Mouse (Mus musculus) midbrain, embryonic 15.5 days (tissue): ENCODE measurements around the gene Smg5. TPM values are rescaled to one million over a fixed set of nuclear protein-coding genes. Genes with fewer than 3 reads are reported as not detected.
"Not testable (repeated sequence)": the region's sequence is repeated elsewhere in the genome, so short reads cannot be mapped to it uniquely, and the experiment has no call there.

Source experiments
- ATAC-seq: fragments of 200-750 bp; cut with Nextera tagmentation; replicated peaks from 2 replicates; pipeline ENCODE4 v1.8.0; 2017; ENCODE audit warnings: moderate TSS enrichment
- H3K27ac ChIP-seq: fragments of 300-500 bp; sonication (generic); 2 replicates; pipeline ENCODE4 v1.5.1; 2015; ENCODE audit warnings: mild to moderate bottlenecking, inconsistent platforms
- H3K27me3 ChIP-seq: fragments of 300-500 bp; sonication (generic); replicated peaks from 2 replicates; pipeline ENCODE4 v1.6.1; 2015; ENCODE audit warnings: inconsistent platforms
- H3K36me3 ChIP-seq: fragments of 300-500 bp; sonication (generic); replicated peaks from 2 replicates; pipeline ENCODE4 v1.6.1; 2015; ENCODE audit warnings: inconsistent platforms
- H3K4me1 ChIP-seq: fragments of 300-500 bp; sonication (generic); 2 replicates; pipeline ENCODE4 v1.6.1; 2015; ENCODE audit warnings: inconsistent platforms
- H3K4me2 ChIP-seq: fragments of 300-500 bp; sonication (generic); 2 replicates; pipeline ENCODE4 v1.6.1; 2015; ENCODE audit warnings: inconsistent platforms, mild to moderate bottlenecking, moderate library complexity
- H3K4me3 ChIP-seq: fragments of 300-500 bp; sonication (generic); 2 replicates; pipeline ENCODE4 v1.5.1; 2015; ENCODE audit warnings: mild to moderate bottlenecking, inconsistent platforms
- H3K9ac ChIP-seq: fragments of 300-500 bp; sonication (generic); 2 replicates; pipeline ENCODE4 v1.6.1; 2015; ENCODE audit warnings: mild to moderate bottlenecking, inconsistent platforms
- H3K9me3 ChIP-seq: fragments of 300-500 bp; sonication (generic); 2 replicates; pipeline ENCODE4 v1.6.1; 2016; ENCODE audit warnings: inconsistent platforms
- WGBS: fragments of 180-500 bp; shearing (Covaris S2); methylation state at CpG from one replicate; pipeline ENCODE4 v1.1.7; 2015; ENCODE audit warnings: mixed read lengths; 5-methylcytosine and 5-hydroxymethylcytosine counted together
- polyA plus RNA-seq: library from polyadenylated mRNA; unstranded; fragments of >200 nt; fragmentation: Nextera tagmentation; extraction: Ambion mirVana; gene quantifications from 2 replicates; pipeline ENCODE4 v1.2.1, GENCODE M21; 2015

Gene Smg5
- polyA plus RNA-seq, 1 experiment from 2014 or later = 74.9 TPM

DNA sequence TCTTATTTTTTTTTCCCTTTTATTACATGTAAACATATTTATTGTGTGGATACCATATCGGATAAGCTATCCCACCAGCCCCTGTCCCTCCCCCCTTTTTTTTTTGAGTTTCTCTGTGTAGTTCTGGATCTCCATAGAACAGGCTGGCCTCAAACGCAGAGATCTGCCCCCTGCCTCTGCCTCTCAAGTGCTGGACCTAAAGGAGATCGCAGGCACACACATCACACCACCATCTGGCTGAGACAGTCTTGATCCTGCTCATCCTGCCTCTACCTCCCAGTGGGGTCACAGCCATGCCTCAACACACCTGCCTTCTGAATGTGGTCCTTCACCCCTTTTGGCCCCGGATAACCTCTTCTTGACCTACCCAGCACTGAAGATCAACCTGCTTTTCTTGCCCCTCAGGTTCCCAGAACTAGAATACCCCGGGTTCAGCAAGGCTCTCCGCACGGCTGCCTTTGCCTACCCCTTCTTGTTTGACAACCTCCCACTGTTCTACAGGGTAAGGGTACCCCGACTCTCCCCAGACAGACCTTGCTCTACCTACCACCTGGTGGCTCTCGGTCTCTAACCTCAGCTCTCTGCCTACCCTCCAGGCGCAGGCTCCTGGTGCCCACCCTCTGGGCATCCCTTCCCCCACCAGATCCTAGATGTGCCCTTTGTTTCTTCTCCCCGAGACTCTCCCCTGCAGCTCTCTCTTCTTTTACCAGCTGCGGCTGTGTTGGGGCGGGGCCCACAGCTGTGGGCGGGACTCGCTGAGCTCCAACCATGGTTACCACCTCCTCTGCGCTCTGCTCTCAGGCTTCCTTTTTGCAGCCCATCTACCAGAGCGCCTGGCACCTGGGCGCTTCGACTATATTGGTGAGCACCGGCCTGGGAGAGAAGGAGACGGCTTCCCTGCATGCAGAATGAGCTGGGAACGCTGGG, 45.6 kb downstream of the Smg5 start:
- peak overlapping the region; percentile 21 for H3K4me3 ChIP-seq
- H3K27ac ChIP-seq = peak overlapping the region; percentile 60; the same call in 1 of the 2 replicates
- not testable (repeated sequence) for H3K4me1 ChIP-seq, H3K9me3 ChIP-seq, H3K9ac ChIP-seq, H3K27me3 ChIP-seq, H3K36me3 ChIP-seq
- peak; percentile 91 for ATAC-seq
- peak overlapping the region; percentile 45 for H3K4me2 ChIP-seq
- 5% methylated on average over 21 of the region's 22 CpGs for WGBS

DNA sequence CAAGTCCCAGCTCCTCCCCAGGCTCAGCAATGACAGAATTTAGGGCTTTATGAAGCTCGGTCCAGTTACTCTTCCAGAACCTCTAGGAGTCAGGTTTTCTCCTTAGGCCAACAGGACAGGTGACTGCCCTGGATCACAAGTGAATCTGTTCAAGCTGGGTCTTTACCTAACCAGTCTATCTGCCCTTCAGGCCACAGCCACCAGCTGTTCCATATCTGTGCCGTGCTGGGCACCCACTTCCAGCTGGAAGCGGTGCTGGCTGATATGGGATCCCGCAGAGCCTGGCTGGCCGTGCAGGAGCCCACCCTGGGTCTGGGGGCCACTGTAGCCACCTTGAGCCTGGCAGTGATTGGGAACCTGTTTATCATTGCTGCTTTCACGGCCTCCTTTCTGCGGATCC, 46.3 kb downstream of the Smg5 start:
- ATAC-seq, H3K27ac ChIP-seq, H3K36me3 ChIP-seq, H3K9ac ChIP-seq, H3K4me1 ChIP-seq, H3K4me2 ChIP-seq, H3K4me3 ChIP-seq, H3K9me3 ChIP-seq, H3K27me3 ChIP-seq: not testable (repeated sequence)
- 39% methylated on average over 3 of the region's 7 CpGs for WGBS

GRCm38 (mm10) chr3:88384364-88384763, 48.3 kb downstream of the Smg5 start, which contains the start of gene Bglap:
Gene Bglap, minus strand, starts transcription at chr3:88384464.
- H3K27ac ChIP-seq = no peak within 1 kb of the TSS
- 88% methylated on average over 5 of the region's 5 CpGs for WGBS
- H3K4me1 ChIP-seq = no peaks in the 10 kb centered on the region
- H3K4me3 ChIP-seq = no peak within 1 kb of the TSS
- H3K9ac ChIP-seq = no peak within 1 kb of the TSS
- H3K36me3 ChIP-seq = no peaks in the 10 kb centered on the region
- no peak for ATAC-seq
- H3K9me3 ChIP-seq = no peaks in the 10 kb centered on the region
- H3K27me3 ChIP-seq = no peaks in the 10 kb centered on the region
- no peak within 1 kb of the TSS for H3K4me2 ChIP-seq

- no peak overlapping the region for H3K4me2 ChIP-seq
- no peaks in the 10 kb centered on the region for H3K9me3 ChIP-seq
- WGBS = 94% methylated on average over 9 of the region's 9 CpGs
- no peaks in the 10 kb centered on the region for H3K4me1 ChIP-seq
- H3K36me3 ChIP-seq = no peaks in the 10 kb centered on the region
- H3K27me3 ChIP-seq = no peaks in the 10 kb centered on the region
- no peak overlapping the region for H3K9ac ChIP-seq
- no peak overlapping the region for H3K4me3 ChIP-seq
- H3K27ac ChIP-seq = no peak overlapping the region
- no peak for ATAC-seq
These were observed 57.8 kb downstream of the Smg5 start for GRCm38 (mm10) chr3:88393776-88394375.

DNA sequence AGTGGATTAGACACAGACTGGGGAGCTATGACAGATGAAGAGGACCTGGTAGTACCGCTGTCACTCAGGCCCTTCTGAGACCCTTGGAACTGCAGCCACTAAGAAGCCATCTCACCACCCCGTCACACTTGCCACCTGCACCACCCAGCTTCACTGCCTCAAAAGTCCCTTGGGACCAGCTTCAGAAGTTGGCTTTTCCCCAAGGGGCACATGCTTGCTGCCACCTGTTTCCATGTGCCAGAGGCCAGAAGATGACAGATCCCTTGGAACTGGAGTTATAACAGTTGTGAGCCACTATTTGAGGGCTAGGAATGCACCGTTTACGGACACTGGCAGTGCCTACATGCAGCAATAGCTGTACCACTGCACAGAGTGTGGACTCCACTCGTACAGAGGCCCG, 59.2 kb downstream of the Smg5 start:
- no peak for ATAC-seq
- Histone ChIP-seq H3K4me2 (no peak overlapping the region), H3K4me1 (no peaks in the 10 kb centered on the region), H3K9ac (no peak overlapping the region), H3K9me3 (no peaks in the 10 kb centered on the region), H3K27me3 (no peaks in the 10 kb centered on the region), H3K36me3 (no peaks in the 10 kb centered on the region), H3K27ac (no peak overlapping the region), H3K4me3 (no peak overlapping the region)
- 96% methylated on average over 6 of the region's 6 CpGs for WGBS

GRCm38 (mm10) chr3:88395742-88396141, 59.7 kb downstream of the Smg5 start:
- Histone ChIP-seq H3K27me3 (no peaks in the 10 kb centered on the region), H3K36me3 (no peaks in the 10 kb centered on the region), H3K9ac (no peak overlapping the region), H3K27ac (no peak overlapping the region), H3K4me3 (no peak overlapping the region), H3K4me1 (no peaks in the 10 kb centered on the region), H3K4me2 (no peak overlapping the region), H3K9me3 (no peaks in the 10 kb centered on the region)
- WGBS = 96% methylated on average over 8 of the region's 8 CpGs
- ATAC-seq = no peak

DNA sequence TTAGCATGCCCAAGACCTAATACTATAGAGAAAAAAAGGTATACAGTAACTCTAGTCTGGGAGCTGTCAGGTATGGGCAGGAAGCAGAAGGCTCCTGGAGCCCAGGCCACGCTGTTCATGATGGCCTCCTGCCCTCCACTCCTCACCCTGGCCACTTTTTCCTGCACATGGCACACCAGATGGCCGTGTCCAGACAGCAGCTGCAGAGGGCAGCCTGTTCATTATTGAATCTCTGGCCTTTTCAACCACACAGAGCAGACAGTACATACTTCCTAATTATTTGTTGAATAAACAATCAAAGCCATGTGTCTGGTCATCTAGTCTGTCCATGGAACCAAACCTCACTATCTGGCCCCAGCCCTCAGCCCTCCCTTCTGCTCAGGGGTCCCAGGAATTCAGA, 62.6 kb downstream of the Smg5 start:
- H3K27ac ChIP-seq = no peak overlapping the region
- no peaks in the 10 kb centered on the region for H3K36me3 ChIP-seq
- H3K9me3 ChIP-seq = no peaks in the 10 kb centered on the region
- H3K4me1 ChIP-seq = no peaks in the 10 kb centered on the region
- no peak for ATAC-seq
- H3K4me3 ChIP-seq = no peak overlapping the region
- H3K4me2 ChIP-seq = no peak overlapping the region
- 82% methylated on average over 2 of the region's 2 CpGs for WGBS
- no peak overlapping the region for H3K9ac ChIP-seq
- no peaks in the 10 kb centered on the region for H3K27me3 ChIP-seq

DNA sequence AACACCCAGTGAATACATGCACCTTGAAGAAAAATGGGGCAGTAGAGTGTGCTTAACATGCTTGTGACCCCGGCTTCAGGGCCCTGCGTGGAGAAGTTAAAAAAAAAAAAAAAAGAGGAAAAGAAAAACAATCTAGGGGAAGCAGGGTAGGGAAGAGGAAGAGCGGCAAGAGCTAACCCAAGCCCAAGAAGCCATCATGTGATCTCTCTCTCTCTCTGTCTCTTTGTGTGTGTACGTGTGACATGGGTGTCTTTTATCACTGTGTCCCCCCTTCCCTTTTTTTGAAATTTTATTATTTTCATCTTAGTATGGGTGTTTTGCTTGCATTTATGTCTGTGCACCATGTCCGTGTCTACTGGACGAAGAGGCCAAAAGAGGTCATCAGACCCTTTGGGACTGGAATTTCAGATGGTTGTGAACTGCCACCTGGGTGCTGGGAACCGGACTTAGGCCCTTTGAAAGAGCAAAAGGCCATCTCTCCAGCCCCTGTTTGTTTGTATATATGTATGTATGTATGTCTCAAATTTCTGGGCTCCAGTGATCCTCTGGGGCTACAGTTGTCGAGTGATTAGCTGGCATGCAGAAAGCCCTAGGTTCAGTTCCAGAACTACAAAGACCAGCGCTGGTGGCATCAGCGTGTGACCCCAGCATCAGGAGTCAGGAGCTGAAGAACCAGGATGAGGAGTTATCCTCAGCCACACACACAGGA, 67.6 kb downstream of the Smg5 start:
- no peak overlapping the region for H3K27ac ChIP-seq
- H3K4me1 ChIP-seq = no peaks in the 10 kb centered on the region
- H3K4me2 ChIP-seq = no peak overlapping the region
- 96% methylated on average over 10 of the region's 10 CpGs for WGBS
- H3K4me3 ChIP-seq = no peak overlapping the region
- H3K9ac ChIP-seq = no peak overlapping the region
- no peaks in the 10 kb centered on the region for H3K9me3 ChIP-seq
- no peak for ATAC-seq
- H3K36me3 ChIP-seq = no peaks in the 10 kb centered on the region
- H3K27me3 ChIP-seq = no peaks in the 10 kb centered on the region

DNA sequence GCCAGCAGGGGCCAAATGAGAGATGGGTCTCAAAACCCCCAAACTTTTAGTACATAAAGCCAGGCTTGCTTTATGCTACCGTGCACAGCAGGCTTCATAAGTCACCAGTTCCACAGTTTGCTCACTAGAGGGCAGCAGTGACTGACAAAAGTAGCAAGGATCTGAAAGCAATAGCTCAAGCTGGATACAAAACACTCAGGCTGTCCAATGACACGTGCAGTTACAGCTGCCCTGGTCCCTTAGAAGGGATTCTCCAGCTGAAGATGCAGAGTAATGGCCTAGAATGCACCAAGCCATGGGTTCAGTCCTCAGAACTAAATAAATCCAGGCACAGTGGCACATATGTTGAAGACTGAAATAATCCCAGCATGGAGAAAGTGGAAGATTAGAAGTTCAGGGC, 71.0 kb downstream of the Smg5 start:
- WGBS = 2% methylated on average over 2 of the region's 2 CpGs
- no peak overlapping the region for H3K4me3 ChIP-seq
- H3K4me2 ChIP-seq = no peak overlapping the region
- H3K36me3 ChIP-seq = peaks cover 8% of the 10 kb centered on the region; the same call in 1 of the 2 replicates
- H3K27ac ChIP-seq = no peak overlapping the region
- no peaks in the 10 kb centered on the region for H3K27me3 ChIP-seq
- no peaks in the 10 kb centered on the region for H3K9me3 ChIP-seq
- 0 out of 2 replicates have a peak, but pooled peaks have one; percentile 15 for ATAC-seq
- H3K9ac ChIP-seq = no peak overlapping the region
- peaks cover 17% of the 10 kb centered on the region for H3K4me1 ChIP-seq

DNA sequence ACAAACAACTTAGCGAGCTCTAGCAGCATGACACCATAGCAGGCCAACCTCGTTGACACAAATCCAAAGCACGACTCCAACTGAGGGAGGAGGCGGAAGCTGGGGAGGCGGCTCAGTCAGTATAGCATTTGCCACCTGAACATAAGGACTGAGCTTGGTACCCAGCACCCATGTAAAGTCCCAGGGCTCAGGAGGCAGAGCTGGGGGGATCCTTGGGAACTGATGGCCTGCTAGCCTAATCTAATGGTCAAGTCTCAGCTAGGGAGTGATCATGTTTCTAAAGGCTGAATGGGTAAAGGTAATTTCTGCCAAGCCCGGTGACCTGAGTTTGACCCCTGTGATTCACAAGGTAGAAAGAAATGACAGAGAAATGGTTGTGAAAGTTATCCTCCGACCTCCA, 71.5 kb downstream of the Smg5 start:
- Histone ChIP-seq H3K4me3 (no peak overlapping the region), H3K36me3 (peaks cover 12% of the 10 kb centered on the region; the same call in 1 of the 2 replicates), H3K9ac (no peak overlapping the region), H3K4me2 (no peak overlapping the region), H3K27me3 (no peaks in the 10 kb centered on the region), H3K4me1 (peaks cover 17% of the 10 kb centered on the region), H3K27ac (no peak overlapping the region), H3K9me3 (no peaks in the 10 kb centered on the region)
- 59% methylated on average over 7 of the region's 7 CpGs for WGBS
- no peak for ATAC-seq

DNA sequence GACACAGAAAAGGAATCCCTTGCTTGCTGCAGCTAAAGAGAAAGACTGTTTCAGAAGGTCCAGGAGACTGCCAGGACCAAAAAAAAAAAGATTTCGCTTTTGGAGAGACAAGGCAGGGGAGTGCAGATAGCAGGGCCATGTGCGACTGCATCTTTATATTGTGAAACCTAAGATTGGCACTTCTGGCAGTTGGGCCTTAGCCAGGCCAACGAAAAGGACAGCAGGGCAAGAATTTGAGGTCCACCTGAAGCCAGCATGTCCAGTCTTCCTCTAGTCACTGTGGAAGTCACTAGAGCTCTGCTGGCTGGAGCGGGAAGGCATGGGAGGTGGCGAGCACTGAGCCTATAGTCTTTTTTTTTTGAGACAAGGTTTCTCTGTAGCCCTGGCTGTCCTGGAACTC, 72.9 kb downstream of the Smg5 start:
- ATAC-seq = no peak
- Histone ChIP-seq H3K9me3 (no peaks in the 10 kb centered on the region), H3K36me3 (peaks cover 16% of the 10 kb centered on the region; the same call in 1 of the 2 replicates), H3K4me2 (peak overlapping the region; percentile 70), H3K27me3 (no peaks in the 10 kb centered on the region), H3K27ac (no peak overlapping the region), H3K9ac (no peak overlapping the region; the same call in 1 of the 2 replicates), H3K4me3 (peak overlapping the region; percentile 56; the same call in 1 of the 2 replicates), H3K4me1 (peaks cover 17% of the 10 kb centered on the region)
- WGBS = 67% methylated on average over 5 of the region's 5 CpGs
